Mouse (Mus musculus) hindbrain, embryonic 11.5 days (tissue): ENCODE measurements around the gene Hook2. TPM values are rescaled to one million over a fixed set of nuclear protein-coding genes. Genes with fewer than 3 reads are reported as not detected.

ENCODE experiments used
- ATAC-seq: fragments of 200-750 bp; cut with Nextera tagmentation; 2 replicates; pipeline ENCODE4 v1.8.0; 2017; ENCODE audit warnings: mild to moderate bottlenecking, moderate TSS enrichment, moderate library complexity; ENCODE audit not compliant: low FRiP score
- DNase-seq: peaks from one replicate; pipeline ENCODE4 v3.0.0-alpha.2; 2015; ENCODE audit warnings: low spot score
- H3K27ac ChIP-seq: fragments of 300-500 bp; sonication (generic); 2 replicates; pipeline ENCODE4 v1.5.1; 2014; ENCODE audit warnings: mild to moderate bottlenecking, low read depth, low read length
- H3K27me3 ChIP-seq: fragments of 300-500 bp; sonication (generic); 2 replicates; pipeline ENCODE4 v1.6.1; 2014; ENCODE audit warnings: mild to moderate bottlenecking, low read length, moderate library complexity, mixed read lengths; ENCODE audit not compliant: control insufficient read depth, insufficient read depth
- H3K36me3 ChIP-seq: fragments of 300-500 bp; sonication (generic); 2 replicates; pipeline ENCODE4 v1.6.1; 2014; ENCODE audit warnings: mild to moderate bottlenecking, low read length, moderate library complexity, mixed read lengths; ENCODE audit not compliant: control insufficient read depth, insufficient read depth
- H3K4me1 ChIP-seq: fragments of 300-500 bp; sonication (generic); replicated peaks from 2 replicates; pipeline ENCODE4 v1.6.1; 2014; ENCODE audit warnings: low read length, mixed read lengths; ENCODE audit not compliant: control insufficient read depth, insufficient read depth
- H3K4me2 ChIP-seq: fragments of 300-500 bp; sonication (generic); replicated peaks from 2 replicates; pipeline ENCODE4 v1.6.1; 2014; ENCODE audit warnings: mild to moderate bottlenecking, low read depth, low read length
- H3K4me3 ChIP-seq: fragments of 300-500 bp; sonication (generic); 2 replicates; pipeline ENCODE4 v1.5.1; 2014; ENCODE audit warnings: low read depth, low read length
- H3K9ac ChIP-seq: fragments of 300-500 bp; sonication (generic); 2 replicates; pipeline ENCODE4 v1.6.1; 2014; ENCODE audit warnings: low read depth, low read length
- H3K9me3 ChIP-seq: fragments of 300-500 bp; sonication (generic); 2 replicates; pipeline ENCODE4 v1.6.1; 2016; ENCODE audit warnings: low read length; ENCODE audit not compliant: control insufficient read depth
- WGBS: fragments of 180-500 bp; shearing (Covaris S2); extraction: QIAGEN DNeasy Blood & Tissue Kit; methylation state at CpG from one replicate; pipeline ENCODE4 v1.1.7; 2014; 5-methylcytosine and 5-hydroxymethylcytosine counted together
- polyA plus RNA-seq: library from polyadenylated mRNA; unstranded; fragments of >200 nt; fragmentation: Nextera tagmentation; extraction: Ambion mirVana; gene quantifications from 2 replicates; pipeline ENCODE4 v1.2.1, GENCODE M21; 2014

Gene Hook2
- polyA plus RNA-seq, 1 experiment from 2014 or later, result 10.3 TPM

DNA sequence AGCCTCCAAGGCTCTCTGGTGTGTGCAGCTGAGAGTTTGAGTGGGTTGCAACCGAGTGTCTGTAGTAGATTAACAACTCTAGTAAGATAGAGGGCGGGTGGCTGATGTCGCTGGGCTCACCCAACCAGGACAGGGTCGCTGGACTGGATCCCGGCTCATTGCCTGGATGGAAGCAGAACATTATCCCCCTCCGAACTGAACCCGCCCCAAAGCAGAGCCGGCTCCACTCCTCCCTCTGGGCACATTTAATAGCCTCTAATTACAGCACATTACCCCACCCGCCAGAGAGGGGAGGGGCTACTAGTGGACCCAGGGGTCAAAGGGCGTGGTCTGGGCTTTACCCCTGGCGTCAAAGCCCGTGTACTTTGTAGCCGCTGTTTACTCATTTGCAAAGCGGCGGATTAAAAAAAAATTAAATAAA is 1.1 kb upstream of the Hook2 start:
- no peaks in the 10 kb centered on the region for H3K9me3 ChIP-seq
- H3K9ac ChIP-seq, result no peak overlapping the region
- ATAC-seq, result no peak
- no peaks in the 10 kb centered on the region for H3K36me3 ChIP-seq
- no peak overlapping the region for H3K4me3 ChIP-seq
- H3K27ac ChIP-seq, result no peak overlapping the region
- H3K4me2 ChIP-seq, result no peak overlapping the region
- no peak for DNase-seq
- H3K27me3 ChIP-seq, result peaks cover 19% of the 10 kb centered on the region
- 18% methylated on average over 15 of the region's 15 CpGs for WGBS
- H3K4me1 ChIP-seq, result peaks cover 16% of the 10 kb centered on the region

- ATAC-seq (peak; percentile 71), DNase-seq (peak; percentile 97)
- no peaks in the 10 kb centered on the region for H3K9me3 ChIP-seq
- no peaks in the 10 kb centered on the region for H3K36me3 ChIP-seq
- H3K4me3 ChIP-seq, result peak overlapping the region; percentile 52
- WGBS, result 0% methylated on average over 15 of the region's 15 CpGs
- peaks cover 13% of the 10 kb centered on the region for H3K4me1 ChIP-seq
- H3K4me2 ChIP-seq, result peak overlapping the region; percentile 61
- peaks cover 17% of the 10 kb centered on the region for H3K27me3 ChIP-seq
- H3K27ac ChIP-seq, result no peak overlapping the region
- peak overlapping the region; percentile 53 for H3K9ac ChIP-seq
Measured at GRCm38 (mm10) chr8:84989810-84990209, 593 bp upstream of the Hook2 start.

- H3K9me3 ChIP-seq, result no peaks in the 10 kb centered on the region
- H3K27me3 ChIP-seq, result peaks cover 25% of the 10 kb centered on the region
- H3K4me1 ChIP-seq, result peaks cover 4% of the 10 kb centered on the region
- peak overlapping the region; percentile 52 for H3K4me3 ChIP-seq
- H3K36me3 ChIP-seq, result no peaks in the 10 kb centered on the region
- ATAC-seq, result peak; percentile 64
- no peak overlapping the region for H3K27ac ChIP-seq
- under 1% methylated on average over 15 of the region's 15 CpGs for WGBS
- peak; percentile 48 for DNase-seq
- peak overlapping the region; percentile 84 for H3K4me2 ChIP-seq
- peak overlapping the region; percentile 76 for H3K9ac ChIP-seq
Measured at GRCm38 (mm10) chr8:84990836-84991235, 433 bp downstream of the Hook2 start.

DNA sequence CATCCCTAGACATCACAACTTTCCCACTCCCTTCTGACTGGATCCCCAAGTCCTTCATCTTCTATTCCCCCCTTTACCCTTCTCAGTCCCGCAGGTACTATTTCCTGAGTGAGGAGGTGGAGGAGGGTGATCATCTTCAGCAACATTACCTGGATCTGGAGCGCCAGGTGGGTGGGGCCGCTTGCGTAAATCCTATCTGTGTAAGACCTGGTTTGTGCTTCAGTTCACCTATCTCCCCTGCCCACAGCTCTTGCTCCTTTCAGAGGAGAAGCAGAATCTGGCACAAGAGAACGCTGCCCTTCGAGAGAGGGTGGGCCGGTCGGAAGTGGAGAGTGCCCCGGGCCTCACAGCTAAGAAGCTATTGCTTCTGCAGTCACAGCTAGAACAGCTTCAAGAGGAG is 4.0 kb downstream of the Hook2 start:
- ATAC-seq, result no peak
- Histone ChIP-seq H3K9ac (no peak overlapping the region), H3K27ac (no peak overlapping the region), H3K27me3 (peaks cover 10% of the 10 kb centered on the region), H3K9me3 (no peaks in the 10 kb centered on the region), H3K36me3 (no peaks in the 10 kb centered on the region), H3K4me2 (no peak overlapping the region), H3K4me3 (no peak overlapping the region), H3K4me1 (peaks cover 7% of the 10 kb centered on the region)
- 98% methylated on average over 9 of the region's 9 CpGs for WGBS
- DNase-seq, result no peak

GRCm38 (mm10) chr8:84995680-84996079 is 5.3 kb downstream of the Hook2 start:
- WGBS, result 24% methylated on average over 25 of the region's 25 CpGs
- no peak overlapping the region for H3K27ac ChIP-seq
- no peaks in the 10 kb centered on the region for H3K9me3 ChIP-seq
- DNase-seq (peak; percentile 23), ATAC-seq (no peak)
- no peak overlapping the region for H3K4me3 ChIP-seq
- peaks cover 10% of the 10 kb centered on the region for H3K27me3 ChIP-seq
- H3K4me2 ChIP-seq, result no peak overlapping the region
- no peaks in the 10 kb centered on the region for H3K36me3 ChIP-seq
- H3K9ac ChIP-seq, result 0 out of 2 replicates have a peak overlapping the region, but pooled peaks have one; percentile 11
- peaks cover 6% of the 10 kb centered on the region for H3K4me1 ChIP-seq

DNA sequence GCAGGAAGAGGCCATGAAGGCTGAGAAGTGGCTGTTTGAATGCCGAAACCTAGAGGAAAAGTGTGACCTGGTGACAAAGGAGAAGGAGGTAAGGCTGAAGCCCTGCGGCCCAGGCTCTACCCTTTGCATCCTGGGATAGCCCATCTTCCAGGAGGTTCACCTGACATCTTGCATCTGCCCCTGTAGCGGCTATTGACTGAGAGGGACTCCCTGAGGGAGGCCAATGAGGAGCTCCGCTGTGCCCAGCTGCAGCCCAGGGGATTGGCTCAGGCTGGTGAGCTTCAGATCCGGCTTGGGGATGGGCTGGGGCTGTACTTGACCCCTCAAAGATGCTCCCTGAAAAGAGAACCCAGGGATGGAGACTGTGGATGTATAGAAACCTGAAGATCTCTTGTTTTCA is 6.6 kb downstream of the Hook2 start:
- H3K27ac ChIP-seq, result no peak overlapping the region
- H3K4me1 ChIP-seq, result peaks cover 3% of the 10 kb centered on the region
- no peak overlapping the region for H3K9ac ChIP-seq
- H3K27me3 ChIP-seq, result peaks cover 10% of the 10 kb centered on the region
- 77% methylated on average over 5 of the region's 5 CpGs for WGBS
- ATAC-seq, result no peak
- no peaks in the 10 kb centered on the region for H3K36me3 ChIP-seq
- H3K9me3 ChIP-seq, result no peaks in the 10 kb centered on the region
- no peak for DNase-seq
- H3K4me3 ChIP-seq, result no peak overlapping the region
- no peak overlapping the region for H3K4me2 ChIP-seq

DNA sequence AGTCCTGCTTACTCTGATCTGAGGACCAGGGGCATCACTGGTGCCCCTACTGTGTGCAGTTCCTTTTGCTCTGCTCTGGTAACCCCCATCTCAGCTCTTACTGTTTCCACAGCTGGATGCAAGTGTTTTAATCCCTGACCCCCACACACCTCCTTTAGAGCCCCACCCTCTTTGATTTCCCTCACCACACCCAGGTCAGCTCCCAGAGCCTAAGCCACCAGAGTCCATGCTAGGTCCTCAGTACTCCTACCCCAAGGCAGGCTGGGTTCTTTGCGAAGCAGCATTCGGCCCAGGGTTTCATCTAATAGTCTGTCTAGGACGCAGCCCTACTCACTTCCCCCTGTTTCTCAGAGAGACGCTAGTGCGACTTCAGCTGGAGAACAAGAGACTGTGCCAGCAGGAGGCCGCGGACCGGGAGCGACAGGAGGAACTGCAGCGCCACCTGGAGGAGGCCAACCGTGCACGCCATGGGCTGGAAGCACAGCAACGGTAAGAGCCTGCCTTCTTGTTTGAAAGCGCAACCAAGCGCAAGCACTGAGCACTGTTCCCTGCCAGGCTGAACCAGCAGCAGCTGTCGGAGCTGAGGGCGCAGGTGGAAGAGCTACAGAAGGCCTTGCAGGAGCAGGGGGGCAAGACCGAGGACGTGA is 7.4 kb downstream of the Hook2 start:
- ATAC-seq, result peak; percentile 80
- H3K27ac ChIP-seq, result no peak overlapping the region
- H3K9ac ChIP-seq, result peak overlapping the region; percentile 54; the same call in 1 of the 2 replicates
- H3K27me3 ChIP-seq, result peaks cover 10% of the 10 kb centered on the region
- peaks cover 3% of the 10 kb centered on the region for H3K4me1 ChIP-seq
- no peaks in the 10 kb centered on the region for H3K9me3 ChIP-seq
- no peaks in the 10 kb centered on the region for H3K36me3 ChIP-seq
- H3K4me2 ChIP-seq, result peak overlapping the region; percentile 21; the same call in 1 of the 2 replicates
- WGBS, result 3% methylated on average over 18 of the region's 19 CpGs
- DNase-seq, result peak; percentile 94
- H3K4me3 ChIP-seq, result no peak overlapping the region

DNA sequence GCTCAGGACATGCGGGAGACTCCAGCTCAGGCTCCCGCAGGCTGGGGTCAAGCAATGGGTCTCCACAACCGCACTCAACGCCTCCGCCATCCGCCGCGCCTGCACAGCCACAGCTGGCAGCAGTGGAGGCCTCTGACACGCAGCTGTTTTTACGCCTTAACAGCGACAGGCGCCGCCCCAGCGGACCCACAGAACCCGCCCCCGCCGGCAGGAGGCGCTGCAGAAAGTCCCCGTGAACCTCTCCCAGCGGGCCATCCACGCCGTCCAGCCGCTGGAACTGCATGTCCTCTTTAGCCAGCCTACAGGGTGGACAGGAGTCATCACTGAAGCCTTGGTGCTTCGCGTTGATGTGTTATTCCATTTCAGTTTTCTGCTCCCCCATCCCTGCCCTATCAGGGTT is 17.3 kb downstream of the Hook2 start:
- DNase-seq, result peak; percentile 49

DNA sequence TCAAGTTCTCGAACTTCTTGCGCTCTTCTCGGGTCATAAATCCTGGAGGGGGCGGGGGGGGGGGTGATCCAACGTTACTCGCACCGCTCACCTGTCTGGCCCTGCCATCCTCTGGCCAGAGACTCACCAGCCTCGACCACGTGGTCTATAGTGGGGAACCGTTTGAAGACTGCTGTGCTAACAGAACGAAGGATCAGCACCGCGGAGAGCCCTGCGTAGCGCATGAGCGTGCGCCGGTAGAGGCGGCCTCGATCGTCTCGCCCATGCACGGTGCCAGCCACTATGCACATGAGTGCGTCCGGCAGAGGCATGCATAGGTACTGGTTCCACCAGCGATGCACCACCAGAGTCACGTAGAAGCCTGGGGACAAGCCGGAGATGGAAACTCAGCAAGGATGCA is 20.8 kb downstream of the Hook2 start:
- ATAC-seq, result no peak
- H3K27me3 ChIP-seq, result peaks cover 34% of the 10 kb centered on the region
- no peak overlapping the region for H3K4me3 ChIP-seq
- H3K9me3 ChIP-seq, result no peaks in the 10 kb centered on the region
- H3K9ac ChIP-seq, result no peak overlapping the region
- no peak overlapping the region for H3K4me2 ChIP-seq
- DNase-seq, result no peak
- H3K4me1 ChIP-seq, result no peaks in the 10 kb centered on the region
- H3K36me3 ChIP-seq, result no peaks in the 10 kb centered on the region
- H3K27ac ChIP-seq, result no peak overlapping the region
- 16% methylated on average over 28 of the region's 28 CpGs for WGBS

More for the DNA sequence above, 17.3 kb downstream of the Hook2 start:
- Histone ChIP-seq H3K36me3 (no peaks in the 10 kb centered on the region), H3K4me2 (no peak overlapping the region), H3K9ac (no peak overlapping the region), H3K9me3 (no peaks in the 10 kb centered on the region), H3K27me3 (peaks cover 27% of the 10 kb centered on the region), H3K4me3 (no peak overlapping the region), H3K27ac (no peak overlapping the region), H3K4me1 (no peaks in the 10 kb centered on the region)
- 18% methylated on average over 25 of the region's 25 CpGs for WGBS
- ATAC-seq, result no peak
